Mouse (Mus musculus): ENCODE results near the gene Rpl10a.
"Not testable (repeated sequence)": the region's sequence is repeated elsewhere in the genome, so short reads cannot be mapped to it uniquely, and the experiment has no call there.

Rpl10a gene

GRCm38 (mm10) chr17:28308297-28309195 lies 19.7 kb upstream of the Rpl10a start:
- DNase-seq (ENCODE audit: low spot score), result peak; percentile 89

GRCm38 (mm10) chr17:28310831-28311230 lies 17.4 kb upstream of the Rpl10a start:
- no peak for DNase-seq (ENCODE audit: low spot score)

DNA sequence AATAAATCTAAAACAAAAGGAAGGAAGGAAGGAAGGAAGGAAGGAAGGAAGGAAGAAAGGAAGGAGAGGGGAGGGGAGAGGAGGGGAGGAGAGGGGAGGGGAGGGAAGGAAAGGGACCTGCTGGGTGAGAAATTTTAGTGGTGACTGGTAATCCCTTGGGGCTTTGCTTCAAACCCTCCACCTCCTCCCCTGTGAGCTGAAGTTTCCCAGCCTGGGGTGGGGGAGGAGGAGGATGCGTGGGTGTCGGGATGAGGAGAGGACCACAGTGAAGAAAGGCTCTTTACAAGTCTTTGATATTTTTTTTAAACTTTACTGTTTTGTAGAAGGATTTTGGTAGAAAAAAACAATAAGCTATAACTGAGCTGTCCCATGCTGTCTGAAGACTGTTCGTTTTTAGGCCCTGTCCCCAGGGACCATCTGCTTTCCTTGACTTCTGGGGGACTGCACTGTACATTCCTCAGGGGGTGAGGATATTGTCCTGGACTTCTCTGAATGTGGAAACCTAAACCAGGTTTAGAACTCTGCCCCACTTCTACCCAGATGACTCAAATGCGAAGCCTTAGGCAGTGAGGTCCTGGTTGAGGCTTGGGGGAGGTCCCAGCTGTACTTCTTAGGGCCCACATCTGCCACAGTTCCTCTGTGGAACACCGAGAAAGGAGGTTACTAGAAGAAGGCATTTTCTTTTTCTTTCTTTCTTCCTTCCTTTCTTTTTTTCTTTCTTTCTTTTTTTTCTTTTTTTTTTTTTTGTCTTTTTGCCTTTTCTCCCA lies 16.7 kb upstream of the Rpl10a start:
- DNase-seq (ENCODE audit: low spot score), result no peak

GRCm38 (mm10) chr17:28312232-28313211 lies 15.7 kb upstream of the Rpl10a start:
- DNase-seq (ENCODE audit: low spot score), result no peak

DNA sequence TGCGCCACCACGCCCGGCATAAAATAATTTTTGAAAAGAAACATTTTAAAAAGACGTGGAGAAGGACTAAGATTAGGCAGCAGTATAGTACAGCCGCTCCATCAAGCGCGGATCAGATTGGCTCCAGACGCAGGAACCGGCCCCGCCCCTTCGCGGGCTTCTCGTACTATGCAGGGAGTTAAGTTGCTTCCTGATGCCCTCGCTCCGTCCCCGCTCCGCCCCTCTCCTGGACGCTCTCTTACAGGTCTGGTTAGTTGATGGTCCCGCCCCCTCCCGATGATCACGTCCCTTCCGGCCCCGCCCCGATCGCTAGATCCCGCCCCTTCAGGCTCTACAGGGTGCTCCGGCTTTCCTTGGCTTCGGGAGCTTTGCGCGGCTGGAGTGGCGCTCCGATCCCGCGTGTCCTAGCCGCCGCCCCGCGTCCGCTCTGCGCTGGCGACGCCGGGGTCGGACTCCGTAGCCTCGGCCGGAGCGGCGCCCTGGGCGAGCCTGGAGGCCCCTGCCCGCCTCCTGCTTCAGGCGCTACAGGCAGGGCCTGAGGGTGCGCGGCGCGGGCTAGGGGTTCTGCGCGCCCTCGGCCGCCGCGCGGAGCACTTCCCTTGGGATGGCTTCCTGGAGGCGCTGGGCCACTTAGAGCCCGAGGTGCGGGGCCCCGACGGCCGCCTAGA lies 14.9 kb upstream of the Rpl10a start, which contains the start of gene Fance:
Fance (plus strand) TSS at position 308 of the 668 bp plus-strand sequence.
- DNase-seq (ENCODE audit: low spot score), result peak; percentile 97

DNA sequence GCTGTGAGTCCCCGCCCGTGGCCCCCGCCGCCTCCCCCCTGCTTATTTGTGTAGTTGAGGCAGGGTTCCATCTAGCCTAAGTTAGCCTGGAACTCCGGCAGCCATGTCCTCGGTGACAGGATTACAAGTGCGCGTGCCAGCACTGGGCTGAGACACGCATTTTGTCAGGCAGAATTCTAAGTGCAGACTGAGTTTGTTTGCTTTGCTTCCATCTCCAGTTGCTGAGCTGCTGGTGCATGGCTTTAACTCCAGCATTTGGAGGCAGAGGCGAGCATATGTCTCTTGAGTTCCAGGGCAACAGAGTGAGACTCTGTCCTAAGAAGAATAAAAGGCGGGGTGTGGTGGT lies 14.4 kb upstream of the Rpl10a start:
- no peak for DNase-seq (ENCODE audit: low spot score)

- no peak for DNase-seq (ENCODE audit: low spot score)
These were observed 12.6 kb upstream of the Rpl10a start for GRCm38 (mm10) chr17:28315611-28316160.

GRCm38 (mm10) chr17:28316476-28316875 lies 11.8 kb upstream of the Rpl10a start:
- DNase-seq (ENCODE audit: low spot score), result no peak

DNA sequence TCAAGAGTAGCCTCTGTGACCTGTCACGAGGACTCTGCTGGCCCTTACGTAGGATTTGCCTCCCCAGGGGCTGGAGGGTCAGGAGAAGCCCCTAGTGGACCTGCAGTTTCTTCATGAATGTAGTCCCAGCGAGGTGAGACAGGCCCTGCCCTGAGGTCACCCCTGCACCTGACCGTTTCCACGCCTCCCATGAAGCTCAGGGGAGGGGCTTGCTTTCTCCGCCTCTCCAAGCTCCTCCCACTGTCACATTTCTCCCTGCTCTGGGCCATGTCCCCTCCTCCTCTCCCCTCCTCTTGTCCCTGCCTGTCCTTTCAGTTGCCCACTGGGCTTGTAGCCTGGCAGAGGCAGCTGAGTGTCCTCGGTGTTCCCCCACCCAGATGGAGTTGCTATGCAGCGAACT lies 11.2 kb upstream of the Rpl10a start:
- DNase-seq (ENCODE audit: low spot score), result no peak

DNA sequence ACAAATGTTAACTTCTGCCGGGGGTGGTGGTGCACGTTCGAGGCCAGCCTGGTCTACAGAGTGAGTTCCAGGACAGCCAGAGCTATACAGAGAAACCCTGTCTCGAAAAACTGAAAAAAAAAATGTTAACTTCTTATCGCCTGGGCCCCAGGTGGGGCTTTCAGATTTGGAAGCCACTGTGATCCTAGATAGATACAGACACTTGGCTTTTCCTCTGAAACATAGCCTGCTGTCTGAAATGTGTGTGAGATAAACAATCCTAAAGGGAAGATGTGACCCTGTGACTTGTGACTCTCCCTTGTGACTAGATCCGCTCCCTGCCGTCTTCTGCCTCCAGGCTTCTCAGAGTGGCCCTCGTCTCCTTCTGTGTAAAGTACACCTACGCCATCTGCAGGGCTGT lies 10.5 kb upstream of the Rpl10a start:
- no peak for DNase-seq (ENCODE audit: low spot score)

GRCm38 (mm10) chr17:28321700-28322099 lies 6.6 kb upstream of the Rpl10a start:
- DNase-seq (ENCODE audit: low spot score), result no peak

GRCm38 (mm10) chr17:28323786-28324185 lies 4.5 kb upstream of the Rpl10a start:
- no peak for DNase-seq (ENCODE audit: low spot score)

GRCm38 (mm10) chr17:28324416-28324815 lies 3.9 kb upstream of the Rpl10a start:
- DNase-seq (ENCODE audit: low spot score), result not testable (repeated sequence)

- DNase-seq (ENCODE audit: low spot score), result no peak
These were observed 2.5 kb upstream of the Rpl10a start for GRCm38 (mm10) chr17:28325751-28326150.

DNA sequence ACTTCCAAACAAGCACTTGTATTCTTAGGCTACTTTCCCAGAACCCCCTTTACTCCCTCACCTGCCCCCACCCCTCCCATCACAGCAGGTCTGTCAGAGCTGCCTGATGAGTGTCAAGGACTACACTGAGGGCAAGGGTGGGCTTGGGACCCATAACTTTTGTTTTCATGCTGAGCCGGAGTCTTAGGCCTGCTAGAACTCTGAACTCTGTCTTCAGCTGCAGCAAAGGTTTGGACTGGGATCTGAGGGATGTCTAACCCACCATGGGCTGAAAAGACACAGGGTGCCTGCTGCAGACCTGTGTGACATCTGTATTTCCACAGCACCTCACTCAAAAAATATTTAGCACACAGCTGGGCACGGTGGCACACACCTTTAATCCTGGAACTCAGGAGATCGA lies 1.3 kb upstream of the Rpl10a start:
- DNase-seq (ENCODE audit: low spot score), result no peak

DNA sequence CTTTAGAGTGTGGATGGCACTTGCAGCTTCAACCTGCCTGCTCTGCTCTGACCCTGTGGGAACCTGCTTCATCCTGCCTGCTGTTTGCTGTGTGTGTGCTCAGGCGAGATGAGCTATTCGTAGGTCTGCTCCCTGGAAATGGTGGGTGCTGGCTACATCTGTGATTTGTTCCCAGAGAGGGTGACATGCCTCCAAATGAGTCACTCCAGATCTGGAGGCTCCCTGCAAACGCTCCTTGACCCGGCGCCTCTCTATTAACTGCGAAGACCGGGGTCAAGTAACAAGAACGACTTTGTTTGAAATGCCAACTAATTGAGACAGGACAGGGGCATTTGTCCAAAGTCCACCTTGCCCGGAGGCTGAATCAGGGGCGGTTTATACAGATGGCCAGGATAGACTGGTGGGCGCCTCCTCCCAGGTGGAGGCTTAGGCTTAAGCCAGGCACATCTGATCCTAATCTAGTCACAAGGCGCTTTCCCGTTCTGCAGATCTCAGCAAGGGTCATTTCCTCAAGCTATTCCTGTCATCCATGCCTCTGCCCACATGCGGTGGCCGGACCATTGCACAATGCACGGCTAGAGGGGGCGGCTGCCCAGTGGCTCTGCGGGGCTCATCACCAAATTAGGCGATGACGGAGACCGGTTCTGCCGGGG lies 472 bp upstream of the Rpl10a start:
- no peak for DNase-seq (ENCODE audit: low spot score)

DNA sequence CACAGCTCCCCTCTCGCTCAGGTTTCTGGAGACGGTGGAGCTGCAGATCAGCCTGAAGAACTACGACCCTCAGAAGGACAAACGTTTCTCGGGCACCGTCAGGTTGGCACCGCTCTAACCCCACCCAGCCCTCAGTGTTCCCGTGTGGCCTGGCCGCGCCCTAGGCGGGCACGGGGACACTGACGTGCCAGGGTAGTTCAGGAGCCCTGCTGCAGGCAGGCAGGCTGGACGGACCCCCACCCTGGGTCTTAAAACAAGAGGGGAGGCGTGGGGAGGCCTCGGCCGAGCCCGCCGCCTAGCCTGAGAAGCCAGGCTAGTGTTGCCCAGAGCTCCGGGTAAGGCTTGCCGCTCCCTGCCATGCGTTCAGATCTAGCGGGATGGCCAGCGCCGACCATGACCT lies 675 bp downstream of the Rpl10a start:
- DNase-seq (ENCODE audit: low spot score), result no peak

DNA sequence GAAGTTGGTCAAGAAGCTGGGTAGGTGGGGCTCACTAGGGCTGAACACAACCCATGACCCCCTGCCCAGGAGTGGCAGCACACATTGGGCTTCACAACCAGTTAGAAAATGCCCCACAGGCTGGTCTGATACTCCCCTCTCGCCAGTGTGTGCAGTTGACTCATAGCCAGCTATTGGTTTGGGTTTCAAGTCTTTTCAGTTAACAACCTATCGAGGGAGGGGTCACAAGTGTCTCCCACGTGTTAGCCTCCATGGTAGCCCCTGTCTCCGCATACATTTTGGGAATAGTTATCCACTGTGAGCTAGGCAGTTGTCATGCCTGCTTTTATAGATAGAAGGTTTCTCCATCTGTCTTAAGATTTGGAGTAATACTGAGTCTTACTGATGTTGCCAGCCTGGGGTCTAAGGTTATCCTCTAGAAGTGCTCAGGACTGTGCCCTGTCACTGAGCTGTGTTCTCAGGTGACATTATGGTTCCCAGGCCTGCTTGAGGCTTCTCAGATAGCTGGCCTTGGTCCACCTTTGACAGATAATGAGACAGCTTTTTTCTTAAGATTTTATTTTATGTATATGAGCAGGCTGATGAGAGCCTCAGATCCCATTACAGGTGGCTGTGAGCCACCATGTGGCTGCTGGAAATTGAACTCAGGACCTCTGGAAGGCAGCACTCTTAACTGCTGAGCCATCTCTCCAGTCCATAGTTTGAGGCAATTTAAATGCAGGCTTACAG lies 1.4 kb downstream of the Rpl10a start:
- no peak for DNase-seq (ENCODE audit: low spot score)

GRCm38 (mm10) chr17:28330232-28330546 lies 1.9 kb downstream of the Rpl10a start:
- DNase-seq (ENCODE audit: low spot score), result no peak

DNA sequence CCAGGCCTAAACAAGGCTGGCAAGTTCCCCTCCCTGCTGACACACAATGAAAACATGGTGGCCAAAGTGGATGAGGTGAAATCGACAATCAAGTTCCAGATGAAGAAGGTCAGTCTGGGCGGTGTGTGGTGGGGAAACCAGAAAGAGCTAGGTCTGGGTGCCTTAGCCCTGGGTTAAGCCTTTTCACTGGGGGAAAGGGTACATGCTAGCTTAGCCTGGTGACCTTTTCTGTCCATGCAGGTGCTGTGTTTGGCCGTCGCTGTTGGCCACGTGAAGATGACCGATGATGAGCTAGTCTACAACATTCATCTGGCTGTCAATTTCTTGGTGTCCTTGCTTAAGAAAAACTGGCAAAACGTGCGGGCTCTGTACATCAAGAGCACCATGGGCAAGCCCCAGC lies 2.3 kb downstream of the Rpl10a start:
- not testable (repeated sequence) for DNase-seq (ENCODE audit: low spot score)
